Mouse (Mus musculus) CD4-positive, CD25-positive, alpha-beta regulatory T cell, adult 2 months (primary cell): Measurements from ENCODE around the gene Oaf.
A peak's percentile ranks its signal among the peaks of the same experiment; 100 is the strongest.

Source experiments
- DNase-seq: peaks from one replicate; pipeline ENCODE4 v3.0.0-alpha.2; 2012; ENCODE audit warnings: low read depth, low spot score

Oaf gene

GRCm38 (mm10) chr9:43245801-43246570 lies 6.3 kb upstream of the Oaf start:
- no peak for DNase-seq

- DNase-seq = peak; percentile 10
Measured at GRCm38 (mm10) chr9:43242432-43242831, 2.7 kb upstream of the Oaf start.

- no peak for DNase-seq
Measured at GRCm38 (mm10) chr9:43241970-43242369, 2.3 kb upstream of the Oaf start.

- no peak for DNase-seq
Measured at GRCm38 (mm10) chr9:43241291-43241690, 1.6 kb upstream of the Oaf start.

GRCm38 (mm10) chr9:43240594-43240900 lies 836 bp upstream of the Oaf start:
- no peak for DNase-seq

GRCm38 (mm10) chr9:43238631-43239545 lies 823 bp downstream of the Oaf start:
- DNase-seq = peak; percentile 14

- no peak for DNase-seq
Measured at GRCm38 (mm10) chr9:43238167-43238566, 1.5 kb downstream of the Oaf start.

GRCm38 (mm10) chr9:43237111-43237775 lies 2.5 kb downstream of the Oaf start:
- no peak for DNase-seq

GRCm38 (mm10) chr9:43236576-43236975 lies 3.1 kb downstream of the Oaf start:
- no peak for DNase-seq

GRCm38 (mm10) chr9:43236106-43236505 lies 3.6 kb downstream of the Oaf start:
- no peak for DNase-seq

GRCm38 (mm10) chr9:43235336-43235735 lies 4.4 kb downstream of the Oaf start:
- DNase-seq = no peak

- no peak for DNase-seq
Measured at GRCm38 (mm10) chr9:43234496-43234895, 5.2 kb downstream of the Oaf start.

- DNase-seq = no peak
Measured at GRCm38 (mm10) chr9:43233515-43233914, 6.2 kb downstream of the Oaf start.

GRCm38 (mm10) chr9:43233044-43233443 lies 6.7 kb downstream of the Oaf start:
- no peak for DNase-seq

- DNase-seq = no peak
Measured at GRCm38 (mm10) chr9:43232286-43232685, 7.4 kb downstream of the Oaf start.

GRCm38 (mm10) chr9:43231805-43232204 lies 7.9 kb downstream of the Oaf start:
- no peak for DNase-seq

GRCm38 (mm10) chr9:43230886-43231285 lies 8.8 kb downstream of the Oaf start:
- DNase-seq = no peak

- DNase-seq = no peak
Measured at GRCm38 (mm10) chr9:43229962-43230361, 9.7 kb downstream of the Oaf start.

GRCm38 (mm10) chr9:43229398-43229895 lies 10.3 kb downstream of the Oaf start:
- no peak for DNase-seq

GRCm38 (mm10) chr9:43228745-43229144 lies 11.0 kb downstream of the Oaf start:
- no peak for DNase-seq

GRCm38 (mm10) chr9:43227626-43228025 lies 12.1 kb downstream of the Oaf start:
- no peak for DNase-seq

GRCm38 (mm10) chr9:43226573-43227160 lies 13.0 kb downstream of the Oaf start:
- DNase-seq = no peak
